Mouse (Mus musculus) spleen, postnatal 4 days (tissue): ENCODE measurements around the gene Uqcc2.

ENCODE experiments used
- DNase-seq, 2 experiments: peaks; one replicate each; pipeline ENCODE4 v3.0.0; 2022; ENCODE audit warnings: low spot score in 2 of 2

Gene Uqcc2

DNA sequence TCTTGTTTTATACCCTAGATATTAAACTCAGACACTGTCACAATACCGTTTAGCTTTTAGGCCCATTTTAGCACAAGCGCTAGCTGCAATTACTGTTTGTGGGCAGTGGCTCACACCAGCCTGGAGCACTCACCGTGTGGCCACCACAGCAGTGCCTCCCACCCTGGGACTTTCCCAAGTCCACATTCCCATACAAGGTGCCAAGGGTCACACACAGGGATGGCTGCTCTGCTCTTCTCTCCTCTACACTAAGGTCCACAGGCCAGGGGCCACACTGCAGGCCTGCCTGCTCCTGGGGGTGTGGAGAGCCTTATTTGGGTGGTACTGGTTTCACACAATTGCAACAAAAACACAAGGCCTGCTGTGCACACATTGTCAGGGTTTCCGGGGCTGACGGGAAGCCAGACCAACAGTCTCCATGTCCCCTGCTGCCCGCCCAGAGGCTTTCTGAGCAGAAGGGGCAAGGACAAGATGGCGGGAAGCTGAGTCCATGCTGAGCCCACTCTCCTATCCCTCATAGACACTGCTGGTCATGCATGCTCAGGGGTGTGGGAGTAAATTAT is 9.8 kb downstream of the Uqcc2 start:
- DNase-seq, result no peak

DNA sequence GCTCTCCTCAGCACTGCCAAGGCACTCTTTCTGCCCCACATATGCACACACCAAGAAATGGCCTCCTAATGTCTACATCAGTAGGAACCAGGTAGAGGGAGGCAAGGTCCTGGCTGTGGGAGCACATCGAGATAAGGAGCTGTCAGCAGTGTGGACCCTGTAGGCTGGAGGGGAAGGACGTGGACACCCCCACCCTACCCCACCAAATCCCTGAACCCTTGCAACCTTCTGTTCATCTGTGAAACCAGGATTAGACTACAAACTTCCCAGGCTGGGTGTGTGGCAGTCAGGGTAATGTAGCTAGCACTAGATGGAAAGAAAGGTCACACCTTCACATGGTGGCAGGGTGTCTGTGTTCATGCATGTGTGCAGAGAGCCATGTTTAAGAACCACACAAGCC is 10.6 kb downstream of the Uqcc2 start:
- DNase-seq, result no peak

- DNase-seq, result no peak
Observed at GRCm38 (mm10) chr17:27122701-27123100, 11.0 kb downstream of the Uqcc2 start.

- no peak for DNase-seq
Observed at GRCm38 (mm10) chr17:27121781-27122180, 11.9 kb downstream of the Uqcc2 start.

DNA sequence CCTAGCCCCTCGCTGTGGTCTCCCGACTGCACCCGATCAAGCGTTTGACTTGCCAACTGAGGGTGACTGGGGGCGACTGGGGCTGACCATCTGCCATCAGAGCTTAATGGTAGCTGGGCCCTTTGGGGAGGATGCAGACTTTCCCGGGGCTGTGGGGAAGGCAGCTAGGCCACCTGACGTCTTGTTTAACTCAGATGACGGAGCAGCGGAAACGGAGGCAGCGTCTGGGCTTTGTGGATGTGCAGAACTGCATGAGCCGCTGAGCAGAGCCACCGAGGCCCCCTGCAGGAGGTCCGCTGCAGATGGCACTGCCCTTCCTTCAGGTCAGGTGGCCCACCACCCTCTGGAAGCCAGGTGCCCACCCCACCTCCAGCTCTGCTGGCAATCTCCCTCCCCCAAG is 12.4 kb downstream of the Uqcc2 start:
- no peak for DNase-seq

- peak; percentile 31 to 77 for DNase-seq
Observed at GRCm38 (mm10) chr17:27120561-27121024, 13.1 kb downstream of the Uqcc2 start.

DNA sequence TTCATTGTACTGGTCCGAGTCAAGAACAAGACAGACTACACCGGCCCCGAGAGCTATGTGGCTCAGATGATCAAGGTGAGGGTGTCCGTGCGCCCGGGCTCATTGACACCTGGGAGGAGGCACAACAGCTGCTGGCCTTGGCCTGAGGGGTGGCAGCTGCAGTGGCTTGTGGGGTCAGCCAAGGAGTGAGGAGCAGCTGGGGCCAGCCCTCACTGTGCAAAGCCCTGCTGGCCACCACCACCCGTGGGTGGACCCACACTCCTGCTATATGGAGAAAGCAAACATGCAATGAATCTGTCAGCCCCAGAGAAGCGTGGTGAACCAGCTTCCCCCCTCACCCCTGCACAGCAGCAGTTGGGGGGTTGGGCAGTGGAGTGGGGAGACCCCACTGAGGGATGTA is 13.8 kb downstream of the Uqcc2 start:
- no peak for DNase-seq

- DNase-seq, result no peak
Observed at GRCm38 (mm10) chr17:27119540-27119895, 14.2 kb downstream of the Uqcc2 start.

DNA sequence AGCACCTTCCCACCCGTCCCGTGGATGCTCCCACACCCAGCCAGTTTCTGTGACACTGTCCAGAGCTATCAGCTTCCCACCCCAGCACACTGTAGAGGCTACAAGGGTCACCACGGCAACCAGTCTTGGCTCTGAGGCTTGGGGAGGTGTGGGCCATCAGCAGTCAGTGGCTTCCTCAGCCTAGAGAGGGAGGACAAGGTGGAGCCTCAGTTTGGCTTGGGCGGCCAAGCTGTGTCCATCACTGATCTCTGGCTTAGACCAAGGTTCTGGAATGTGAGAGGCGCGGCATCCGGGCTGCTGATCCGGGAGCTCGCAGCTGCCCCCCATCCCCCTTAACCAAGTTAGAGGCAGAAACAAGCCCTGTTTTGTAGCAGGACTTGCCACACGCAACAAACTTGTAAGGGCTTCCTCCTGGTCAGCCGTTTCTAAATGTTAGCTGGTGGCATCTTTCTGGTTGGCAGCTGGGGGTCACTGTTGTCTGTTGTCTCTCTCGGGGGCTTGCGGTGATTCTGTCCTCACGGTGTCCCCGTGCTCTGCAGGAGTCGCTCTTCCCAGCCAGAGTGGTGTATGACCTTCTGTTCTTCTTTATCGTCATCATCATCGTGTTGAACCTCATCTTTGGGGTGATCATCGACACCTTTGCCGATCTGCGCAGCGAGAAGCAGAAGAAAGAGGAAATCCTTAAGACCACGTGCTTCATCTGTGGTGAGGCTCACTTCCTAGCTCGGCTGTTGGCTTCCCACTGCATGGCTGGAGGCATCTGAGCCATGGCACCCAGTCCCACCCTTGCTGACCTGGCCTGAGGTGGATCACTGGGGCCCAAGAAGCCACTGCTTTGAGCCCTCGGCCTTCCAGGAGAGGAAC is 14.8 kb downstream of the Uqcc2 start:
- no peak for DNase-seq

GRCm38 (mm10) chr17:27110072-27110471 is 23.6 kb downstream of the Uqcc2 start:
- no peak for DNase-seq

GRCm38 (mm10) chr17:27107936-27108335 is 25.8 kb downstream of the Uqcc2 start:
- no peak for DNase-seq

- no peak for DNase-seq
Observed at GRCm38 (mm10) chr17:27106745-27107144, 27.0 kb downstream of the Uqcc2 start.

- DNase-seq, result no peak
Observed at GRCm38 (mm10) chr17:27105698-27106470, 27.8 kb downstream of the Uqcc2 start.

DNA sequence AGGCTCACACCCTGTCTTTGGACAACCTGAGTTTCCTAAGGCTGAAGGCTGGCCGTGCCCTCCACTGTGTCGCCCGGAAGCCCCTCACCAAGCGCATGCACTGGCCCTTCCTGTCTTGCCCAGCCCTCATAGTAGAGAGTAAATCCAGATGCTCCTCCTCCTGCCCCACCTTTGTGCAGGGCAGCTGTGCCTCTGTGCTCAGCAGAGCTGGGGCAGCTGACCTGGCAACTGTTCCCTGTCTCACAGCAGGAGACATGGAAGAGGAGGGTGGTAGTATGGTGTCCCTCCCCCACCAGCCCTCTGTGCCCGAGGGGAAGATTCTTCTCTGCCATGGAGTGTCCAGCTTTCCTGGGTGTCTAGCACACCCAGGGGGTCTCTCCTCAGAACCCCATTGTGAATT is 32.0 kb downstream of the Uqcc2 start:
- no peak for DNase-seq

DNA sequence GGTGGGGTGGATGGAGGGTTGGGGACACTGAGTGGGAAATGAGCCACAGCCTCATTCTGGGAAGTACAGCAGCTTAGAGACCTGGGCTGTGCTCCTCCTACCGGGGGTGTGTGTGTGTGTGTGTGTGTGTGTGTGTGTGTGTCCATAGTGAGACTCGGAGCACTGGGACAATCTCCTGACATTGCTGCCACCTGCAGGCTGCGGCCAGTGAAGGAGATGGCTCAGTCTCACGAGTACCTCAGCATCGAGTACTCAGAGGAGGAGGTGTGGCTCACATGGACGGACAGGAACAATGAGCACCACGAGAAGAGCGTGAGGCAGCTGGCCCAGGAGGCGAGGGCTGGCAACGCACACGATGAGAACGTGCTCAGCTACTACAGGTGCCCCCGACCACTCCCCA is 38.0 kb downstream of the Uqcc2 start:
- no peak for DNase-seq

DNA sequence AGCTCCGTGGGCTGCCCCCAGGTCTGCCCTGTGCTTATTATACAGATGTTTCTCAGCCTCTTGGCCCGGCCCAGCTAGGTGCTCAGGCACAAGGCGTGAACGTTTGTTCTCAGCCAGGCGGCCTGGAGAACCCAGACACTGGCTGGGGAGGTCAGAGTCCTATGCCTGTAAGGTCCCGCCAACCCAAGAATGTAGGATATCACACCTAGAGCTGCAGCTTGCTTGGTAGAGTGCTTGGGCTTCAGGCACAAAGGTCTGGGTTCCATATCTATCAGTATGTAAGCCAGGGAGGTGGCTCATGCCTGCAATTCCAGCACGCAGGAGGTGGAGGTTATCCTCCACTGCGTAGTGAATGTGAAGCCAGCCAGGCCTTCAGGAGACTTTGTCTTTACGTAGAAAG is 43.6 kb downstream of the Uqcc2 start:
- no peak for DNase-seq

DNA sequence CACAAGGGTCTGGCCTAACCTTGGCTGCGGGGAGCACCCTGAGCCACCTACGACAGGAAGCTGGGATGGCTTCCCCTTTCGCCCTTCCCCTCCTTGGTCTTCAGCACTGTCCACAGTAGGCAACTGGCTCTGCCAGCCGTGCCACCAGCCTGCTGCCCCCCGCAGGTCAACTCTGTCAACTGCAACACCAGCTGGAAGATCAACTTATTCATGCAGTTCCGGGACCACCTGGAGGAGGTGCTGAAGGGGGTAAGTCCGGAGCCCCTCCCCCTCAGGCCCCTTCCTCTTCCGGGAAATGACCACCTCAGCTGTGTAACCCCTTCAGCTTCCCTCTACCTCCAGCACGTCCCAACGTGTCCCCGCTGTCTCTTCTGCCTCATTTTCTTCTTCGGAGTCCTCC is 46.3 kb downstream of the Uqcc2 start:
- DNase-seq, result peak; percentile 48 to 77

GRCm38 (mm10) chr17:27085676-27086075 is 48.0 kb downstream of the Uqcc2 start:
- peak; percentile 78 to 92 for DNase-seq

- DNase-seq, result no peak
Observed at GRCm38 (mm10) chr17:27083601-27084000, 50.1 kb downstream of the Uqcc2 start.

- no peak for DNase-seq
Observed at GRCm38 (mm10) chr17:27082796-27083195, 50.9 kb downstream of the Uqcc2 start.

- DNase-seq, result no peak
Observed at GRCm38 (mm10) chr17:27081868-27082267, 51.8 kb downstream of the Uqcc2 start.

- no peak for DNase-seq
Observed at GRCm38 (mm10) chr17:27078499-27078898, 55.2 kb downstream of the Uqcc2 start.

GRCm38 (mm10) chr17:27077920-27078319 is 55.8 kb downstream of the Uqcc2 start:
- peak in 1 of 2 experiments; percentile 38 for DNase-seq
